Mouse (Mus musculus): Measurements from ENCODE around the gene Slc4a1ap. TPM values are rescaled to one million over a fixed set of nuclear protein-coding genes. Genes with fewer than 3 reads are reported as not detected.

Gene Slc4a1ap
- polyA plus RNA-seq, 1 experiment from 2014 or later, result 32.3 TPM

GRCm38 (mm10) chr5:31591122-31591521 is 64.3 kb downstream of the Slc4a1ap start:
- no peak for ATAC-seq (ENCODE audit: insufficient number of reproducible peaks, low FRiP score, low TSS enrichment, low read depth)
- WGBS, result 93% methylated on average over 7 of the region's 7 CpGs
- Histone ChIP-seq H3K9ac (ENCODE audit: low read length) (no peak overlapping the region), H3K27me3 (ENCODE audit: control insufficient read depth, insufficient read depth, low read length) (no peaks in the 10 kb centered on the region), H3K9me3 (ENCODE audit: control insufficient read depth, low read length) (no peaks in the 10 kb centered on the region), H3K36me3 (ENCODE audit: control insufficient read depth, insufficient read depth, low read length) (no peaks in the 10 kb centered on the region), H3K4me3 (ENCODE audit: low read depth, low read length) (no peak overlapping the region), H3K27ac (replicated peaks; ENCODE audit: low read depth, low read length) (no peak overlapping the region), H3K4me2 (ENCODE audit: low read depth, severe bottlenecking) (no peak overlapping the region), H3K4me1 (ENCODE audit: control insufficient read depth, insufficient read depth, low read length) (peaks cover 11% of the 10 kb centered on the region; the same call in 1 of the 2 replicates)
- no peak for DNase-seq (ENCODE audit: low spot score)

- DNase-seq (ENCODE audit: low spot score), result no peak
- Histone ChIP-seq H3K9me3 (ENCODE audit: control insufficient read depth, low read length) (no peaks in the 10 kb centered on the region), H3K27ac (replicated peaks; ENCODE audit: low read depth, low read length) (no peak overlapping the region), H3K4me1 (ENCODE audit: control insufficient read depth, insufficient read depth, low read length) (peaks cover 5% of the 10 kb centered on the region; the same call in 1 of the 2 replicates), H3K4me3 (ENCODE audit: low read depth, low read length) (no peak overlapping the region), H3K4me2 (ENCODE audit: low read depth, severe bottlenecking) (no peak overlapping the region), H3K9ac (ENCODE audit: low read length) (no peak overlapping the region), H3K36me3 (ENCODE audit: control insufficient read depth, insufficient read depth, low read length) (no peaks in the 10 kb centered on the region), H3K27me3 (ENCODE audit: control insufficient read depth, insufficient read depth, low read length) (no peaks in the 10 kb centered on the region)
- 45% methylated on average over 4 of the region's 4 CpGs for WGBS
- ATAC-seq (ENCODE audit: insufficient number of reproducible peaks, low FRiP score, low TSS enrichment, low read depth), result no peak
These were observed 69.1 kb downstream of the Slc4a1ap start for GRCm38 (mm10) chr5:31595868-31596267.

GRCm38 (mm10) chr5:31596481-31597429 is 70.0 kb downstream of the Slc4a1ap start, which contains the start of gene Mrpl33:
Mrpl33 (plus strand) TSS chr5:31596935.
- H3K27ac ChIP-seq (replicated peaks; ENCODE audit: low read depth, low read length), result no peak within 1 kb of the TSS
- peak within 1 kb of the TSS; percentile 58 for H3K9ac ChIP-seq (ENCODE audit: low read length)
- H3K9me3 ChIP-seq (ENCODE audit: control insufficient read depth, low read length), result no peaks in the 10 kb centered on the region
- peak within 1 kb of the TSS; percentile 23 for H3K4me3 ChIP-seq (ENCODE audit: low read depth, low read length)
- 7% methylated on average over 26 of the region's 26 CpGs for WGBS
- peaks cover 5% of the 10 kb centered on the region; the same call in 1 of the 2 replicates for H3K4me1 ChIP-seq (ENCODE audit: control insufficient read depth, insufficient read depth, low read length)
- ATAC-seq (ENCODE audit: insufficient number of reproducible peaks, low FRiP score, low TSS enrichment, low read depth), result no peak
- DNase-seq (ENCODE audit: low spot score), result peak; percentile 58
- H3K27me3 ChIP-seq (ENCODE audit: control insufficient read depth, insufficient read depth, low read length), result no peaks in the 10 kb centered on the region
- peak within 1 kb of the TSS; percentile 75 for H3K4me2 ChIP-seq (ENCODE audit: low read depth, severe bottlenecking)
- H3K36me3 ChIP-seq (ENCODE audit: control insufficient read depth, insufficient read depth, low read length), result no peaks in the 10 kb centered on the region

- Histone ChIP-seq H3K27ac (replicated peaks; ENCODE audit: low read depth, low read length) (no peak overlapping the region), H3K4me1 (ENCODE audit: control insufficient read depth, insufficient read depth, low read length) (peaks cover 5% of the 10 kb centered on the region; the same call in 1 of the 2 replicates), H3K4me2 (ENCODE audit: low read depth, severe bottlenecking) (no peak overlapping the region; the same call in 1 of the 2 replicates), H3K9me3 (ENCODE audit: control insufficient read depth, low read length) (no peaks in the 10 kb centered on the region), H3K36me3 (ENCODE audit: control insufficient read depth, insufficient read depth, low read length) (no peaks in the 10 kb centered on the region), H3K9ac (ENCODE audit: low read length) (no peak overlapping the region), H3K27me3 (ENCODE audit: control insufficient read depth, insufficient read depth, low read length) (no peaks in the 10 kb centered on the region), H3K4me3 (ENCODE audit: low read depth, low read length) (no peak overlapping the region)
- no peak for DNase-seq (ENCODE audit: low spot score)
- no peak for ATAC-seq (ENCODE audit: insufficient number of reproducible peaks, low FRiP score, low TSS enrichment, low read depth)
- WGBS, result 67% methylated on average over 6 of the region's 6 CpGs
These were observed 70.7 kb downstream of the Slc4a1ap start for GRCm38 (mm10) chr5:31597430-31597944.

GRCm38 (mm10) chr5:31598121-31598520 is 71.3 kb downstream of the Slc4a1ap start:
- Histone ChIP-seq H3K4me1 (ENCODE audit: control insufficient read depth, insufficient read depth, low read length) (peaks cover 5% of the 10 kb centered on the region; the same call in 1 of the 2 replicates), H3K9me3 (ENCODE audit: control insufficient read depth, low read length) (no peaks in the 10 kb centered on the region), H3K27ac (replicated peaks; ENCODE audit: low read depth, low read length) (no peak overlapping the region), H3K4me3 (ENCODE audit: low read depth, low read length) (no peak overlapping the region), H3K4me2 (ENCODE audit: low read depth, severe bottlenecking) (no peak overlapping the region), H3K27me3 (ENCODE audit: control insufficient read depth, insufficient read depth, low read length) (no peaks in the 10 kb centered on the region), H3K9ac (ENCODE audit: low read length) (no peak overlapping the region), H3K36me3 (ENCODE audit: control insufficient read depth, insufficient read depth, low read length) (no peaks in the 10 kb centered on the region)
- DNase-seq (ENCODE audit: low spot score) (no peak), ATAC-seq (ENCODE audit: insufficient number of reproducible peaks, low FRiP score, low TSS enrichment, low read depth) (no peak)
- 82% methylated on average over 7 of the region's 7 CpGs for WGBS

GRCm38 (mm10) chr5:31598579-31598978 is 71.8 kb downstream of the Slc4a1ap start:
- no peak overlapping the region for H3K4me2 ChIP-seq (ENCODE audit: low read depth, severe bottlenecking)
- ATAC-seq (ENCODE audit: insufficient number of reproducible peaks, low FRiP score, low TSS enrichment, low read depth) (no peak), DNase-seq (ENCODE audit: low spot score) (peak; percentile 56)
- H3K4me3 ChIP-seq (ENCODE audit: low read depth, low read length), result no peak overlapping the region
- no peaks in the 10 kb centered on the region for H3K9me3 ChIP-seq (ENCODE audit: control insufficient read depth, low read length)
- H3K9ac ChIP-seq (ENCODE audit: low read length), result no peak overlapping the region
- no peaks in the 10 kb centered on the region for H3K36me3 ChIP-seq (ENCODE audit: control insufficient read depth, insufficient read depth, low read length)
- H3K4me1 ChIP-seq (ENCODE audit: control insufficient read depth, insufficient read depth, low read length), result peaks cover 5% of the 10 kb centered on the region; the same call in 1 of the 2 replicates
- no peaks in the 10 kb centered on the region for H3K27me3 ChIP-seq (ENCODE audit: control insufficient read depth, insufficient read depth, low read length)
- H3K27ac ChIP-seq (replicated peaks; ENCODE audit: low read depth, low read length), result no peak overlapping the region
- 63% methylated on average over 4 of the region's 4 CpGs for WGBS

GRCm38 (mm10) chr5:31599161-31599560 is 72.4 kb downstream of the Slc4a1ap start:
- ATAC-seq (ENCODE audit: insufficient number of reproducible peaks, low FRiP score, low TSS enrichment, low read depth) (no peak), DNase-seq (ENCODE audit: low spot score) (no peak)
- Histone ChIP-seq H3K9ac (ENCODE audit: low read length) (no peak overlapping the region), H3K4me1 (ENCODE audit: control insufficient read depth, insufficient read depth, low read length) (peaks cover 5% of the 10 kb centered on the region; the same call in 1 of the 2 replicates), H3K4me3 (ENCODE audit: low read depth, low read length) (no peak overlapping the region), H3K27me3 (ENCODE audit: control insufficient read depth, insufficient read depth, low read length) (no peaks in the 10 kb centered on the region), H3K27ac (replicated peaks; ENCODE audit: low read depth, low read length) (no peak overlapping the region), H3K4me2 (ENCODE audit: low read depth, severe bottlenecking) (no peak overlapping the region), H3K36me3 (ENCODE audit: control insufficient read depth, insufficient read depth, low read length) (no peaks in the 10 kb centered on the region), H3K9me3 (ENCODE audit: control insufficient read depth, low read length) (no peaks in the 10 kb centered on the region)
- 81% methylated on average over 2 of the region's 2 CpGs for WGBS

GRCm38 (mm10) chr5:31601162-31601722 is 74.4 kb downstream of the Slc4a1ap start:
- no peak overlapping the region for H3K4me3 ChIP-seq (ENCODE audit: low read depth, low read length)
- H3K9ac ChIP-seq (ENCODE audit: low read length), result no peak overlapping the region
- H3K27me3 ChIP-seq (ENCODE audit: control insufficient read depth, insufficient read depth, low read length), result no peaks in the 10 kb centered on the region
- peaks cover 5% of the 10 kb centered on the region; the same call in 1 of the 2 replicates for H3K4me1 ChIP-seq (ENCODE audit: control insufficient read depth, insufficient read depth, low read length)
- no peak for ATAC-seq (ENCODE audit: insufficient number of reproducible peaks, low FRiP score, low TSS enrichment, low read depth)
- no peak for DNase-seq (ENCODE audit: low spot score)
- 83% methylated on average over 7 of the region's 7 CpGs for WGBS
- no peaks in the 10 kb centered on the region for H3K36me3 ChIP-seq (ENCODE audit: control insufficient read depth, insufficient read depth, low read length)
- no peak overlapping the region for H3K27ac ChIP-seq (replicated peaks; ENCODE audit: low read depth, low read length)
- H3K4me2 ChIP-seq (ENCODE audit: low read depth, severe bottlenecking), result no peak overlapping the region
- H3K9me3 ChIP-seq (ENCODE audit: control insufficient read depth, low read length), result no peaks in the 10 kb centered on the region

All from limb, embryonic 11.5 days (tissue).